Mouse (Mus musculus) testis, adult 2 months (tissue): ENCODE data around the gene Otulin.

Source experiments
- CTCF ChIP-seq: fragments of 200-500 bp; IDR thresholded peaks from 2 replicates; pipeline ENCODE4 v1.5.1; 2012; ENCODE audit warnings: low read depth, mild to moderate bottlenecking, inconsistent platforms, low read length, moderate library complexity; ENCODE audit not compliant: control insufficient read depth, insufficient read depth, insufficient replicate concordance
- POLR2A ChIP-seq: fragments of 200-500 bp; IDR thresholded peaks from 2 replicates; pipeline ENCODE4 v1.6.1; 2012; ENCODE audit warnings: low read depth, mild to moderate bottlenecking, inconsistent platforms, low read length, moderate library complexity; ENCODE audit not compliant: control insufficient read depth

GRCm38 (mm10) chr15:27582428-27582827, 48.1 kb downstream of the Otulin start:
- no peak for TF ChIP-seq POLR2A
- TF ChIP-seq CTCF: no peak
